Mouse (Mus musculus): ENCODE measurements around the gene Masp1. TPM values are rescaled to one million over a fixed set of nuclear protein-coding genes. Genes with fewer than 3 reads are reported as not detected.

Masp1 gene
- 1.4 TPM in 2 replicates for polyA plus RNA-seq (2015; fragmentation: Nextera tagmentation; extraction: Ambion mirVana)

DNA sequence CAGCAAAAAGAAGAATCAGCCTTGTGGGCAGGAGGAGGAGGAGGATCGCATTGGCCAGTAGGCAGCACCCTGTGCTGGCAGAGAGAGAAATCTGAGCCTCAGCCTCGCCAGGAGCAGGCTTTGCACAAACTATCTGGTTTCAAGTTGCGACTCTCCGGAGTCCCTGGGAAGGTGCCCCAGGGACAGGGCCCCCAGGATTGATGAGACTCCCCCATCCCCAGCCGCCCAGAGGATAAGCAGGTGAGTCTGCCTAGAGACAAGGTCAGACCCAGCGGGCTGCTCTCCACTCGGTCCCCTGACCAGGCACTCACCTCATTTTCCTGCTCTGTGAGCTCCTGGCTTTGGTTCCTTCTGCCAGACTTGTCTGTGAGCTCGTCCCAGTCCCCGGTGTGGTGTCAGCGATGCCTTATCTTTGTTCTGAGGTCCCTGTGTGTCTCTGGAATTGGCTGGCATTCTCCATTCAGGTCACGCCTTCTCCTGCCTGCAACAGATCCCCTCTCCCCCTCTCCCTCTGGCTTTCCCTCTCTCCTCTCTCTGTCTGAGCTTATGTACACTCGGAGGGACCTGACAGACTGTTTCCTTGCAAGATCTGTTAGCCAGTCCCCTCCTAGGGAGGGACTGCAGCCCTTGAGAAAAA lies at the start of gene Masp1, which contains the start of gene Rtp4:
Gene Masp1, minus strand, starts transcription at position 581 of the 637 bp plus-strand sequence.
Gene Rtp4, plus strand, starts transcription at position 57 of the 637 bp plus-strand sequence.
- 4% methylated on average over 12 of the region's 12 CpGs for WGBS
- Histone ChIP-seq H3K9me3 (ENCODE audit: control insufficient read depth) (no peaks in the 10 kb centered on the region), H3K27ac (ENCODE audit: low read depth, low read length) (no peak within 1 kb of the TSS), H3K4me1 (replicated peaks; ENCODE audit: control insufficient read depth, insufficient read depth, low read length) (no peaks in the 10 kb centered on the region), H3K36me3 (ENCODE audit: control insufficient read depth, insufficient read depth) (no peaks in the 10 kb centered on the region), H3K9ac (ENCODE audit: low read depth, low read length) (no peak within 1 kb of the TSS), H3K4me3 (ENCODE audit: low read depth, low read length) (peak within 1 kb of the TSS; percentile 21; the same call in 1 of the 2 replicates), H3K4me2 (replicated peaks; ENCODE audit: low read depth) (peak within 1 kb of the TSS; percentile 47), H3K27me3 (replicated peaks; ENCODE audit: control insufficient read depth, insufficient read depth, low read length) (no peaks in the 10 kb centered on the region)
- ATAC-seq = no peak
- TF ChIP-seq CTCF (IDR thresholded peaks at IDR 0.05; ENCODE audit: low read depth) = no peak

DNA sequence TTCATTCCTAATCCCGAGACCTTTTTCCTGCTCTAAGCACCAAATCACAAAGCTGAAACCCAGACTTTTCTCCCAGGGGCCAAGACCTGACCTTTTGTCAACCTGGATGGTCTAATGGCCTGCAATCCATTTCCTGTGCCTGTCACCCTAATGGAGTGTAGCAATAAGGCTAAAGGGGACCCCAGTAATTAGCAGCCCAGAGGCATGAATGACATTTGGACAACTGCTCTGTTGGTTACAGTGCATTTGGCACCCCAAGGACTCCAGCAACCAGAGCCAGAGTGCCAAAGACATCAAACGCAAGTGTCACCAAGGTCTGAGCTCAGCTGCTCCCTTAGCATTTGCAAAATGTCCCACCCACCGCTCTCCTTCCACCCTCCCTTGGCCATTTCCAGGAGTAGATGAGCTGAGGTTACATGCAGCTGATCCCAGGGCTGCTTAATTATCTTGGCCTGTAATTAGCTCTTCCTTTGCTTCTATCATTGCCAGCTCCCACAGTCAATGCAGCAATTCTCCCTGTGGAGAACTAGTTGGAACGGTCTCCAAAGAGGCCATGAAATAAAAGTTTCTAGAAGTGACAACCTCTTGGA lies 47.8 kb upstream of the Masp1 start:
- H3K36me3 ChIP-seq (ENCODE audit: control insufficient read depth, insufficient read depth) = no peaks in the 10 kb centered on the region
- ATAC-seq = no peak
- no peak overlapping the region for H3K9ac ChIP-seq (ENCODE audit: low read depth, low read length)
- H3K4me3 ChIP-seq (ENCODE audit: low read depth, low read length) = no peak overlapping the region
- 63% methylated on average over 4 of the region's 4 CpGs for WGBS
- H3K4me2 ChIP-seq (replicated peaks; ENCODE audit: low read depth) = no peak overlapping the region
- no peak for TF ChIP-seq CTCF (IDR thresholded peaks at IDR 0.05; ENCODE audit: low read depth)
- no peaks in the 10 kb centered on the region for H3K27me3 ChIP-seq (replicated peaks; ENCODE audit: control insufficient read depth, insufficient read depth, low read length)
- no peak overlapping the region for H3K27ac ChIP-seq (ENCODE audit: low read depth, low read length)
- H3K4me1 ChIP-seq (replicated peaks; ENCODE audit: control insufficient read depth, insufficient read depth, low read length) = no peaks in the 10 kb centered on the region
- H3K9me3 ChIP-seq (ENCODE audit: control insufficient read depth) = no peaks in the 10 kb centered on the region

DNA sequence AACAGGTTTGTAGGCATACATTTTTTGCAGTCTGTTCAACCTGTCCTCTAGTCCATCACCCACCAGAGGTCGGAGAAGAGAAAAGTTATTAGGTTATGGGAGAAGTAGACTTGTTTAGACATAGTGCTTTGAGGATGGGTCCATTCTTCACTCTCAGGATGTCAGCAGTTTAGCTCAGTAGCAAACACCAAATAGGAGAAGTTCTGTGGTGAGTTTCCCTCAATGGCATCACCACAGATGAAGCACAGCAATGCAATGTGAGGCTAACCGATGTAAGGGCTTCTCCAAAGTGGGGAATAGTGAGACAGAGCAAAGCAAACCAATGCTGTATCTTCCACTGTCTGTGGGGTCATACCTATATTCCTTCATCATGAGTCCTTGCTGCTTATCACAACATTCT lies 37.1 kb upstream of the Masp1 start:
- WGBS = 77% methylated on average over 2 of the region's 2 CpGs
- Histone ChIP-seq H3K27ac (ENCODE audit: low read depth, low read length) (no peak overlapping the region), H3K4me1 (replicated peaks; ENCODE audit: control insufficient read depth, insufficient read depth, low read length) (no peaks in the 10 kb centered on the region), H3K9me3 (ENCODE audit: control insufficient read depth) (no peaks in the 10 kb centered on the region), H3K27me3 (replicated peaks; ENCODE audit: control insufficient read depth, insufficient read depth, low read length) (no peaks in the 10 kb centered on the region), H3K9ac (ENCODE audit: low read depth, low read length) (no peak overlapping the region), H3K4me3 (ENCODE audit: low read depth, low read length) (no peak overlapping the region), H3K4me2 (replicated peaks; ENCODE audit: low read depth) (no peak overlapping the region), H3K36me3 (ENCODE audit: control insufficient read depth, insufficient read depth) (no peaks in the 10 kb centered on the region)
- no peak for ATAC-seq
- TF ChIP-seq CTCF (IDR thresholded peaks at IDR 0.05; ENCODE audit: low read depth) = no peak

DNA sequence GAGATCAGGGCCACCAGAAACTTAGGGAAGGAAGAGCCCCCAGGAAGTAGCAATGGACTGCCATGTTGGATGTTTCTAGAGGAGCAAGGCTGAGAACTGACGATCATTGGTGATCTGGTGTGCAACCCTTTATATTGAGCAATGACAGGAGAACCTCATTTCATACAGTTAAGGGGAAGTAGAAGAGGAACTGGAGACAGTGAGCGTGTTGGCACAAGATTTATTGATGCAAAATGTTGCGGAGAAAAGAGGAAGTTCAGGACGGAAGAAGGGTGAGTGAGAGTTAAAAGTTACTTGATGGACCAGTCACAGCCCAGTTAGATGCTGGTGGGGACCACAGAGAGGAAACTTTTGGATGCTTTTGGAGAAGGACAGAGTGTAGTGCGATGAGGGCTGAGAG lies 36.6 kb upstream of the Masp1 start:
- no peaks in the 10 kb centered on the region for H3K27me3 ChIP-seq (replicated peaks; ENCODE audit: control insufficient read depth, insufficient read depth, low read length)
- H3K27ac ChIP-seq (ENCODE audit: low read depth, low read length) = no peak overlapping the region
- TF ChIP-seq CTCF (IDR thresholded peaks at IDR 0.05; ENCODE audit: low read depth) = no peak
- no peak for ATAC-seq
- 89% methylated on average over 5 of the region's 5 CpGs for WGBS
- H3K9ac ChIP-seq (ENCODE audit: low read depth, low read length) = no peak overlapping the region
- no peak overlapping the region for H3K4me2 ChIP-seq (replicated peaks; ENCODE audit: low read depth)
- H3K4me1 ChIP-seq (replicated peaks; ENCODE audit: control insufficient read depth, insufficient read depth, low read length) = no peaks in the 10 kb centered on the region
- no peak overlapping the region for H3K4me3 ChIP-seq (ENCODE audit: low read depth, low read length)
- H3K9me3 ChIP-seq (ENCODE audit: control insufficient read depth) = no peaks in the 10 kb centered on the region
- no peaks in the 10 kb centered on the region for H3K36me3 ChIP-seq (ENCODE audit: control insufficient read depth, insufficient read depth)

DNA sequence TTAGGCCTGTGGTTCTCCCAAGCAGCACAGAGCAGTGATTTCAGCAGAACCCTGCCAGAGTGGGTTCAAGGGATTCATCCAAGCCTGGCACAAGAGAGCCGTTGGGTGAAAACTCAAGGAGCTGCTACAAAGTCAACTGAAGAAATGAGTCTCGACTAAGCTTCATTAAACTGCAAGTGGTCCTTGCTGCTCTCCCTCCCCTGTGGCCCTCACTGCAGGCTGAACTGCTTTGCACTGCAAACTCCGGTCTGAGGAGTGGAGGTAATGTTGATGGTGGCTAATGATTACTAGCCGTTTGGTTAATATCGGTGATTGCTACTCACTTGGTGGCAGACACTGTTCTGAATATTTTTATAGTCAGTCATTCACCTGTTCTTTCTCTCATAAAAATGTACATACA lies 34.1 kb upstream of the Masp1 start:
- no peak for TF ChIP-seq CTCF (IDR thresholded peaks at IDR 0.05; ENCODE audit: low read depth)
- WGBS = 71% methylated on average over 5 of the region's 5 CpGs

DNA sequence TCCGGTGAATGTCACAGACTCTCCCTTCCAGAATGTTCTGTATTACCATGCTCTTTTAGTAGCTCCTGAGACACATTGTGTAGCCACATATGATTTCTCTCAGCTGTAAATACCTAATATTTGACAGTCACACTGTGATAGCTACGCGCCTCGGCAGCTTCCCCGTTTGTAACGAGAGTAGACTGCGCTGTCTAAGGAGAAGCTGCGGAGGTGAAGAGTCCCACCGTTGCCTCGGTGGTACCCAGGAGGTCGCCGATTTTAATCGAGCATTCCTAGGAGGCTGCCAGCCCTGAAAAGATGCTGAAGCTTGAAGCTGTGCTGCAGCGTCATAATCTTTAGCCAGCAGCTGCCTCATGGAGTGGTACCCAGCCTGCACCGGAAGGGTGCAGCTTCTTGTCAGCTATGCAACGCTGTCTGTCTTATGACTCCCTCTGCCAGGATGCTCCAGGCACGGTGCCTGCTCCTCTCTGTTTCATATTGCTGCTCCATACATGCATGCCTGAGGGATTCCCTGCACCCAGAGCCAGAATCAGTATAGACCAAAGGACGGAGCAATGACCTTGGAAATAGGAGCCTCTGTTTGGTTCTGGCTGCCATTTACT lies 30.5 kb upstream of the Masp1 start:
- Histone ChIP-seq H3K4me3 (ENCODE audit: low read depth, low read length) (no peak overlapping the region), H3K4me1 (replicated peaks; ENCODE audit: control insufficient read depth, insufficient read depth, low read length) (no peaks in the 10 kb centered on the region), H3K9me3 (ENCODE audit: control insufficient read depth) (no peaks in the 10 kb centered on the region), H3K36me3 (ENCODE audit: control insufficient read depth, insufficient read depth) (no peaks in the 10 kb centered on the region), H3K4me2 (replicated peaks; ENCODE audit: low read depth) (no peak overlapping the region), H3K27me3 (replicated peaks; ENCODE audit: control insufficient read depth, insufficient read depth, low read length) (no peaks in the 10 kb centered on the region), H3K9ac (ENCODE audit: low read depth, low read length) (no peak overlapping the region), H3K27ac (ENCODE audit: low read depth, low read length) (no peak overlapping the region)
- no peak for ATAC-seq
- TF ChIP-seq CTCF (IDR thresholded peaks at IDR 0.05; ENCODE audit: low read depth) = no peak
- WGBS = 85% methylated on average over 18 of the region's 18 CpGs

More for the DNA sequence above, 34.1 kb upstream of the Masp1 start:
- H3K4me1 ChIP-seq (replicated peaks; ENCODE audit: control insufficient read depth, insufficient read depth, low read length) = no peaks in the 10 kb centered on the region
- H3K27ac ChIP-seq (ENCODE audit: low read depth, low read length) = no peak overlapping the region
- H3K27me3 ChIP-seq (replicated peaks; ENCODE audit: control insufficient read depth, insufficient read depth, low read length) = no peaks in the 10 kb centered on the region
- no peak overlapping the region for H3K9ac ChIP-seq (ENCODE audit: low read depth, low read length)
- H3K4me2 ChIP-seq (replicated peaks; ENCODE audit: low read depth) = no peak overlapping the region
- no peak for ATAC-seq
- no peaks in the 10 kb centered on the region for H3K9me3 ChIP-seq (ENCODE audit: control insufficient read depth)
- H3K36me3 ChIP-seq (ENCODE audit: control insufficient read depth, insufficient read depth) = no peaks in the 10 kb centered on the region
- no peak overlapping the region for H3K4me3 ChIP-seq (ENCODE audit: low read depth, low read length)
